ENCODE assay signal across 9 mouse cellular contexts in the genomic region with DNA sequence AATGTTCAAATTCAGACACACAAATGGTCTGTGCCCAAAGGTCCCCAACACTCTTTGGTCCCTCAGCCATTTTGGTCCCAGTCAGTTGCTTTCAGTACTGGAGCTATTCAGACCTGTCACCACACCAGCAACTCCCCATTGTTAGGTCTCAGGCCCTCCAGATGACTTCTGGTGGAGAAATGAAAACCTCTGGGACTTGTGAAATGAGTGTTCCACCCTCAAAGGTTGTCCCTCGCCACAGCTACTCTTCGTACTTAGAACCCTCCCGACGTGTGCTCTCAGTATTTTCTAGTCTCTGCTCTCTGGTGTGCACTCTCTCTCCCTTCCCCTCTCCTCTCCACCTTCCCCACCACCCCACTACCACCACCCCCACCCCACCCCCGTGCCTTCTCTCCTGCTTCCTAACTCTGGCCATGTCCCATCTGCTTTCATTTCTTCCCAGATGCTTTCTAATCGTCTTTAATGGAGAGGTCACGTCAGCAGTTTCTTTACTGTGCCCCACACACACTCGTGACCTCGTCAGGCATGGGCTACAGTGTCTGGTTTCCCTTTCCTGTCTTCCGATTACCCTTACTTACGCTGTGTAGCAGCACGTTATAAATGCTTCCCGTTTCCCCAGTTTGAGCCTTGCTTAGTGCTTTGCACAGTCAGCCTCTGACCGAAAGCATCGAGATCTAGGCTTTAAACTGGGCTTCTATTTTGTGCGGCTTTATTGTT. TPM values are rescaled to one million over a fixed set of nuclear protein-coding genes. Genes with fewer than 3 reads are reported as not detected.
A peak's percentile ranks its signal among the peaks of the same experiment; 100 is the strongest.
DNase-seq lines count a peak whose midpoint lies in the region; ATAC-seq and TF ChIP-seq lines count a peak whose summit lies in the region.
"Had no signal": no experiment of that assay in that cellular context is flagged by ENCODE, and none has a peak within 500 bp of the region (broad histone marks: within the 10 kb centered on the region; RNA-seq: fewer than 3 reads in every experiment).

No protein-coding gene starts in this region.

- H3K36me3 ChIP-seq in intestine, embryonic 15.5 days, result no peaks in the 10 kb centered on the region
- H3K36me3 ChIP-seq in midbrain, embryonic 16.5 days (ENCODE audit: control insufficient read depth, insufficient read depth, low read length), result no peaks in the 10 kb centered on the region; the same call in 1 of the 2 replicates

- DNase-seq in kidney, adult 9 months, result peak; percentile 12
- DNase-seq in kidney, adult 8-10 months, result no peak
- DNase-seq in adrenal gland, adult 2 months, result no peak
- no peak for DNase-seq in cerebellum, adult 18-20 months

- no peaks in the 10 kb centered on the region for H3K27me3 ChIP-seq in intestine, embryonic 15.5 days (replicated peaks)
- no peaks in the 10 kb centered on the region for H3K27me3 ChIP-seq in midbrain, embryonic 16.5 days (ENCODE audit: control insufficient read depth, insufficient read depth, low read depth, low read length)

- no peak for TF ChIP-seq POLR2A in bone marrow, adult 2 months (IDR thresholded peaks at IDR 0.05; ENCODE audit: borderline replicate concordance, control insufficient read depth, low read depth, low read length)

- no peak for TF ChIP-seq CTCF in bone marrow, adult 2 months (IDR thresholded peaks at IDR 0.05; ENCODE audit: control insufficient read depth, insufficient read depth, low read length)

- 0 out of 2 replicates have a peak overlapping the region, but pooled peaks have one; percentile 5 for H3K27ac ChIP-seq in bone marrow, adult 2 months (ENCODE audit: control insufficient read depth, insufficient read depth, low read depth, low read length, poor library complexity)
- H3K27ac ChIP-seq in intestine, embryonic 15.5 days, result no peak overlapping the region
- H3K27ac ChIP-seq in midbrain, embryonic 16.5 days (ENCODE audit: low read length), result no peak overlapping the region

- 0 out of 2 replicates have a peak, but pooled peaks have one; percentile 37 for ATAC-seq in intestine, embryonic 15.5 days
- ATAC-seq in megakaryocyte progenitor cell, adult 5-6 weeks (replicated peaks; ENCODE audit: poor library complexity), result peak; percentile 89
- no peak for ATAC-seq in midbrain, embryonic 16.5 days

- WGBS in bone marrow, adult 2 months, result 3% methylated on average over 16 of the region's 16 CpGs
- WGBS in intestine, embryonic 15.5 days, result 49% methylated on average over 16 of the region's 16 CpGs
- WGBS in midbrain, embryonic 16.5 days, result 74% methylated on average over 15 of the region's 16 CpGs

- H3K4me3 ChIP-seq in bone marrow, adult 2 months (replicated peaks; ENCODE audit: control insufficient read depth, low read depth, low read length), result peak overlapping the region; percentile 39
- H3K4me3 ChIP-seq in intestine, embryonic 15.5 days (replicated peaks), result no peak overlapping the region
- H3K4me3 ChIP-seq in midbrain, embryonic 16.5 days (ENCODE audit: low read depth, low read length), result no peak overlapping the region
- H3K4me3 ChIP-seq: erythroblast, embryonic 14.5 days had no signal

- peak overlapping the region; percentile 17; the same call in 1 of the 2 replicates for H3K4me2 ChIP-seq in intestine, embryonic 15.5 days (replicated peaks)
- no peak overlapping the region for H3K4me2 ChIP-seq in midbrain, embryonic 16.5 days (ENCODE audit: low read length)

- H3K9ac ChIP-seq in intestine, embryonic 15.5 days, result no peak overlapping the region
- no peak overlapping the region for H3K9ac ChIP-seq in midbrain, embryonic 16.5 days (ENCODE audit: low read depth, low read length)

- H3K9me3 ChIP-seq in intestine, embryonic 15.5 days, result no peaks in the 10 kb centered on the region
- no peaks in the 10 kb centered on the region for H3K9me3 ChIP-seq in midbrain, embryonic 16.5 days (replicated peaks; ENCODE audit: control insufficient read depth, low read length, poor library complexity, severe bottlenecking)

- peaks cover 1% of the 10 kb centered on the region; the same call in 1 of the 2 replicates for H3K4me1 ChIP-seq in bone marrow, adult 2 months (ENCODE audit: control insufficient read depth, insufficient read depth, low read length)
- H3K4me1 ChIP-seq in intestine, embryonic 15.5 days (replicated peaks), result no peaks in the 10 kb centered on the region; the same call in 1 of the 2 replicates
- no peaks in the 10 kb centered on the region for H3K4me1 ChIP-seq in midbrain, embryonic 16.5 days (ENCODE audit: control insufficient read depth, insufficient read depth, low read length)

RNA-seq across cellular contexts. Expression of a gene that starts 27.3 kb away (rescaled TPM):
- polyA plus RNA-seq in bone marrow, adult 2 months (2011; ENCODE audit: insufficient read depth, insufficient read length, low replicate concordance, missing spikeins), result 52.1 and 67.1 TPM in 2 replicates
- polyA plus RNA-seq in intestine, embryonic 15.5 days (2015; fragmentation: Nextera tagmentation; extraction: Ambion mirVana), result 243 and 246 TPM in 2 replicates
- 199 and 226 TPM in 2 replicates for total RNA-seq in megakaryocyte progenitor cell, adult 5-6 weeks (2015)
- 95.6 and 127 TPM in 2 replicates for total RNA-seq in megakaryocyte progenitor cell, adult 5-6 weeks (2017)
- 100 to 1,000 TPM; 110 to 115 TPM for total RNA-seq in adrenal gland, adult 2 months (2021)
- polyA plus RNA-seq in adrenal gland, adult 2 months (2012; rRNA removed), result 33.0 and 37.1 TPM in 2 replicates
- 237 and 251 TPM in 2 replicates for polyA plus RNA-seq in midbrain, embryonic 16.5 days (2015; fragmentation: Nextera tagmentation; extraction: Ambion mirVana)
